Mouse (Mus musculus) adrenal gland, postnatal 14 days (tissue): ENCODE results near the gene Stub1. TPM values are rescaled to one million over a fixed set of nuclear protein-coding genes. Genes with fewer than 3 reads are reported as not detected.
A peak's percentile ranks its signal among the peaks of the same experiment; 100 is the strongest.

ENCODE experiments used
- DNase-seq: peaks from one replicate; pipeline ENCODE4 v3.0.0; 2021; ENCODE audit warnings: mixed read lengths
- total RNA-seq: library from RNA; stranded (reverse); gene quantifications from 2 replicates; pipeline ENCODE4 v1.2.3, GENCODE M21; 2021

The Stub1 gene
- total RNA-seq, 1 experiment from 2014 or later, result 149 TPM

DNA sequence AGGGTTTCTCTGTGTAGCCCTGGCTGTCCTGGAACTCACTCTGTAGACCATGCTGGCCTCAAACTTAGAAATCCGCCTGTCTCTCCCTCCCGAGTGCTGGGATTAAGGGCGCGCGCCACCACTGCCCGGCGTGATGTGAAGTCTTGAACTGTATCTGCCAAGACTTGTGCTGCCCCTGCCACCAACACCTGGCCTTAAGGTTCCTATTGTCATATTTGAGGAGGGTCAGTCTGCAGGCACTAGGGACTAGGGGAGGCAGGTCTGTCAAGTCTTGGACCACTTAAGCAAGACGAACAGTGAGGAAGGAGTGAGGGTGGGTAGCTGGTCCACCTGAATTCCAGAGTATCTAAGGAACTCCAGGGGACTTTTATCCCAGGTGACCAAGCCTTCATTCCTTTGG is 36.3 kb upstream of the Stub1 start:
- DNase-seq, result no peak

DNA sequence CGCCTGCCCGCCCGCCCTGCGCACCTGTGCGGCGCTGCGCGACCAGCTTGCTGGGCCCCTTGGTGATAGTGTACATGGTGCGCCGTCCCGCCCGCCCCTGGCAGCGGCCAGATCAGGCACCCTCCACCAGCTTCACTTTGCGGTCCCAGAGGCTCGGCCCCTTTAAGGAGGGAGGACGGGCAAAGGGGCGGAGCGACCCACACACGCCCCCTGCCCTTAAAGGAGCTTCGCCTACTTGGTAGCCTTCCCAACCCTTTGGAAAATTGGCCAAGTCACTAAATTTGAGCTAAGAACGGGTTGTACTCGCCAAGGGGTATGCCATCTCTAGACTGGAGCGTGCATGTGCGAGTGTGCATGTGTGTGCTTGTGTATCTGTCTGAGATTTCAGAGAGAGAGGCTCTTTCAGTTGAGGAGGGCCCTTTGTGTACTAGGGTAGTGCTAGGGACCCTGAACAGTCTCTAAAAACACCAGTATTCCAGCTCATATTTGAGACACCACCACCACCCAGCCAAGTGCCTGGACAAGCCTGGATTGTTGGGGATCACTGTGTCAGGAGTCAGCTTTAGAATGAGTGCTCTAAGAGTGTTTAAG is 35.5 kb upstream of the Stub1 start, which contains the start of gene Mcrip2:
TSS of gene Mcrip2 (minus strand) at position 164 of the 591 bp plus-strand sequence.
- peak; percentile 93 for DNase-seq

DNA sequence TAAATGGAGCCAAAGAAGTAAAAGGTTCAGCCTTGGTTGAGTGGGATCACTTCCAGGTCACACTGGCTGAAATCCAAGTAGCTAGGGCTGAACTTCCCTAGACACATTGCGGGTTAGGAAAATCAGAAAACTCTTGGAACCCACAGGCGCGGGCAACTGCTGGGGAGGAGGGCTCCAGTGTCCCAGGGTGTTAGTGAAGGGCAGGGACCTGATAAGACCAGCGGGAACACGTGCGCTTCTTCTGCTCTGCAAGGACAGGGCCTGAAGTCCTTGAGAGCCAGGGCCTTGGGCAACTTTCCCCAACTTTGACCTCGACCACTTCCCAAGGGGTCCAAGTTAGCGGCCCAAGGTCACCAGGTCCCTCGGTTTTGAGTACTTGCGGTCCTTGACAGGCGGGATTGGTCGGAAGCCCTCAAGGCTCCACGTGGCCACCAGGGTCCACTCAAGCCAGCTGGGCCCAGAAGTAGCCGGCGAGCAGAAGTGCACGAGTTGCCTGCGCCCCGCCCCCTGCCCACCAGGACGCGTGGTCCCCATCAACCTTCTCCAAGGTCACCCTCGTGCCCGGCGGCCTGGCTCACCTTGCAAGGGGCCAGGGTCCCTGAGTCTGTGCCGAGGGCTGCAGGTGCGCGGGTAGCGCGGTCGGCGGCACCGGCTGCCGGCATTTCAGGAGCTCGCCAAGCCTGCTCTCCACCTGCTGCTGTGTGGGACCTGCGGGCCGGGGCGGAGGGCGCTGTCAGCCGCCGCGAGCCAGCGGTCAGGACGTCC is 34.8 kb upstream of the Stub1 start:
- DNase-seq, result peak; percentile 90

DNA sequence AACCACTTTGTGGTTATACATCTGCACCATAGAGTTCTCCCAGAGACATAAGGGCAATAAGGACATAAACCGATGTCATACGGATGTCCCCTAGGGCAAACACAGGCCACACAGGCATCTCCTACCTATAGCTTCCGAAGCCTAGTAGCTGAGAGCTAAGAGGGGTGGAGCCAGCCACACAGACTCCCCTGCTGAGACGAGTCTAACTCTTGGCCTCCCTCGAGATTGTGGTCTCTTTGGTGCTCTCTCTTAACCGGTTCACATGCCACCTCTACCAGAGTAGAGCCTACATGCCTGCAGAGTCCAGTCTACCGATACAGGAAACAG is 34.3 kb upstream of the Stub1 start:
- no peak for DNase-seq

DNA sequence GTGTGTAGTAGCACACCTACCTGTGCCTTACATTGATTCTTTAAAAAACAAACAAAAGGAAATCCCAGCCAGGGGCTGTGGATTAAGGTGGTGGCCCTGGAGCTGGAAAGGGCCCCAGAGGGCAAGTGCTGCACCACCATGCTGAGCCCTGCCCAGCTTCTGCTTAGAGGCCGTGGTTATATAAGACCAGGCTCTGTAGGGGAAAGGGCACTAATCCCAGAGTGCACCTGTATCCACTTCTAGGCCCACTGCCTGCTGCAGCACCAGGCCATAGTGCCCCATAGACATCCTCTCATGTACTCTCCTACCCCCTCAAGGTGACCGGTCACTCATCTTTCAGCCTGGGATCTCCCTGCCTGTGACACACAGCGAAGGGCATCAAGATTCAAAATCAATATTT is 33.0 kb upstream of the Stub1 start:
- peak; percentile 44 for DNase-seq

DNA sequence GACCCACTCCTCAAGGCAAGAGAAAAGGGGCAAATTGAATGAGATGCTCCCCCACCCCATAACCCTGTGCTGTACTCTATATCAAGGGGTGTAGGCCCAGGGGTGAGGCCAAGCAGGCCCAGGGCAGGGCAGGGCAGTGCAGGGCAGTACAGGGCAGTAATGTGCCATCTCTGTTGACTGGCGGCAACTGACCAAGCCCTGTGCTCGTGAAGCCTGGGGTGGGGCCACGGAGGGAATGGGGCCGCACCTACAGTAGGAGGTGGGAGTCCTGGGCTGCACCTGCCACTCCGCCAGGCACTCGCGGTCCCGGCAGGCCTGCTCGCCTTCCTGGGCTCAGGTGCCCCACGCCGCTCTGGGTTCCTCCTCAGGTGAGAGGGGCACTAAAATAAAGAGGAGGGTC is 32.1 kb upstream of the Stub1 start:
- no peak for DNase-seq

DNA sequence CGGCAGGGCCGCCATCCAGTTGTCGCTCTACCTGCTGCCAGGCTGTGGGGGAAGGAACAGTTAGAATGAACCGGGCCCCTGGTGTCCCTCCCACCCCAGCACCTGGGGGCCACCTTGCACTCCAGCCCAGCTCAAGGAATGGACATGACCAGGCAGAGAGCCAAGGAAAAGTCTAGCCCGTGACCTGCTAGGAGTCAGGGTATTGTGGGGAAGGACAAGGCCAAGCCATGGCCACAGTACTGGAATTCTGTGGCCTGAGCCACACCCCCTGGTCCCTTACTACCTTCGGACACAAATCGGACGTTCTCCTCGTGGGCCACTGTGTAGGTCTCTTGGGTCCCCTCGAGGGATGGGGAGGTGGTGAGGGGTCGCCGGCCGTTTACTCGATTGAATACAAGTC is 31.1 kb upstream of the Stub1 start:
- peak; percentile 52 for DNase-seq

DNA sequence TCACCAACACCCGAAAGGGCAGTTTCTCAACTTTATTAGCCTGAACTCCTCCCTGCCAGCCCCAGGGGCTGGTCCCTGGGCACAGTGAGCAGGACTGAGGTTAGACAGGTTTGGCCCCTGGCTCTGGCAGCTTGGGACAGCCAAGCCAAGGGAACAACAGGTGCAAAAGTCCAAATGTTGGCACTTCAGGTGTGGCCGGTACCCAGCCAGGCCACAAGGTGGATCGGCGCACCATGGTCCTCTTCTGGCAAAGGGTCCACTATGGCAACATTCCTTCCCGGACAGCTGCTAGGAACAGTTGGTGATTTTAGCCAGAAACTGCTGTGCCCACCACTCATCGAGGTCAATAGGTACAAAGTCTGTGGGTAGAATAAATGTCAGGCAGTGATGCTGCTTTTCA is 30.5 kb upstream of the Stub1 start:
- DNase-seq, result no peak

DNA sequence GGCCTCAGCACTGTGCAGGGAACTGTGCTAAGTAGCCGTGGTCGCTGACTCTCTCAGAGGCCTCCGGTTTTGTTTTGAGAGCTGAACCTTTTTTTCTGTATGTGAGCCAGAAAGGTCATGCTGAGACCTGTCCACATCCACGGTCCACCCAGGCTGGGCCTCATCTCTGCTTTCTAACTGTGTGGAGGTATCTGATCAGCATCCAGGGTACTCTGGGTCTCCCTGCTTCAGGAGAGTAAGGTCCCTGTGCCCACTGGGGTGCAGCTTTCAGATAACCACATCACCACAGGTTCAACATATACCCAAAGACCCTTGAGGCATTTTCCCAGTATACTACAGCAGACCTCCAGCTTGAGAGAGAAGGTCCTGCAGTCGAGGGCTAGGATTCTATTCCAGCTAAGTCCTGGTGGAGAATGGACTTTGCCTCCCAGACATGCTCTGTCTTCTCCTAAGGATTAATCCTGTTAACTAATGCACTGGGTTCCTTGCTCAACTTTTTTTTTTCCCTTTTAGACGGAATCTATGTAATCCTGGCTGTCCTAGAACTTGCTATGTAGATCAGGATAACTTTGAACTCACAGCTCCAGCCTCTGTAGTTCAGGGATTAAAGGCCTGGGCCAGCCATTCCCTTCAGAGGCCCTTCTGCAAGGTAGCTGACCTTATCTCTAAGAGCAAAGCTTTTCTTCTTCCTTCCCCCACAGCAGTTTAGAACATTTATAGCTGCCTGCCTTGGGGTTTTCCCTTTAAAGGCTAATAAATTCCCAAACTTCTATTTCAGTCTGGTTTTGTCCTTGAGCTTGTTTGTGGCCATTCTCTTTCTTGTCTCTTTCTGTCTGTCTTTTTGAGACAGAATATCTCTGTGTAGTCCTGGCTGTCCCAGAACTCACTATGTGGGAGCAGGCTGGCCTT is 28.8 kb upstream of the Stub1 start:
- DNase-seq, result no peak

DNA sequence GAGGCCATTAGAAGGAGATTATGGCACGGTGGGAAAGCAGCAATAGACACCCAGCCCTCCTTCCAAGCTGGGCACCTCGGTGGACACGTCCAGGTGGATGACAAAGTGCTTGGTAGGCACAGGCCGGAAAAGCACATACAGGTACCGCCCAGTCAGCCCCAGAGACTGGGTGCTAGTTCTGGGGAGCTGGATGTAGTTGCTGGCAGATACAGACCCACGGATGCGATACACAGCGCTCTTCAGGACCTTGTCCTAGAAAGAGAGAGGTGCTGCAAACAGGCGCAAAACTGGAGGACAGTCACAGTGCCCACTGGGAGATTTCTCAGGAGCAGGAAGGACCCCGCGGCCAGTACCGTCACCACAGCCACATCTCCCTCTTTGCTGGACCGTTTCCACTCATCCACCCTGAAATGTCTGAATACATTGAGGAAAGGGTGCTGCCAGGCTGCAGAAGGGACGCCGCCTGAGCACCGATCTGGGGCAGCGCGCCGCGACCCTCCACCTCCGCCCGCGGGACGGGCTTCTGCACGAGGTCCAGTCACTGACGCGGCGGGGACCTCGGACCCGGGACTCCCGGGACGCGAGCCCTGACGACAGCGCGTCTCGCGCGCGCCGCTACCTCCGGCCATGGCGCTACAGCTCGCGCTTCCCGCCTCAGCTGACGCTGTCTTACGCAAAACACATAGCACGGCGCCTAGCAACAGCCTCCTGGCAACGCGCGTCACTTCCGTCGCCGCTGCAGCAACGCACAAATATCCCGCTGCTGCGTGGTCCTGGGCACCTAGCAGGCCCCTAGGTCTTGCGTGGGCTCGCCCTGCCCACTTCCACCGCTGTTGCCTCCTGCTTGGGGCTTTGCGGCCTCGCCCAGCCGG is 27.9 kb upstream of the Stub1 start, which contains the start of gene Wdr90:
TSS of gene Wdr90 (minus strand) at position 670 of the 872 bp plus-strand sequence.
- peak; percentile 95 for DNase-seq

DNA sequence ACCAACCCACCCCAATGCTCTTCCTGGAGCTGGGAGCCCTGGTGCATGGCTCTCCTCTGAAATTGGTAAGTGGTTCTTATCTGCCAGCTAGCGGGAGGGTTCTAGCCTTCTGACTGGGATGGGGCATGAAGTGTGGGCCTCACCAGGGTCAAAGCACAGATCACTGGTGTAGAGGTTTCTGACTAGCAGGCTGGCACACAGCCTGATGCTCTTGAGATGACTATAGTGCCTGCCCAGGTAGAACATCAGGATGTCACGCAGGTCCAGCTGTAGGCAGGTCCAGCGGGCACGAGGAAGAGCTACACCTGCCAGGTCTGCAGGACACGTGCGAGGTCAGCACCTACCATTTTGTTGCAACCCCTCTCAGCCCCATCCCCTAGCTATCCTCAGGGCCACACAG is 27.0 kb upstream of the Stub1 start:
- no peak for DNase-seq

DNA sequence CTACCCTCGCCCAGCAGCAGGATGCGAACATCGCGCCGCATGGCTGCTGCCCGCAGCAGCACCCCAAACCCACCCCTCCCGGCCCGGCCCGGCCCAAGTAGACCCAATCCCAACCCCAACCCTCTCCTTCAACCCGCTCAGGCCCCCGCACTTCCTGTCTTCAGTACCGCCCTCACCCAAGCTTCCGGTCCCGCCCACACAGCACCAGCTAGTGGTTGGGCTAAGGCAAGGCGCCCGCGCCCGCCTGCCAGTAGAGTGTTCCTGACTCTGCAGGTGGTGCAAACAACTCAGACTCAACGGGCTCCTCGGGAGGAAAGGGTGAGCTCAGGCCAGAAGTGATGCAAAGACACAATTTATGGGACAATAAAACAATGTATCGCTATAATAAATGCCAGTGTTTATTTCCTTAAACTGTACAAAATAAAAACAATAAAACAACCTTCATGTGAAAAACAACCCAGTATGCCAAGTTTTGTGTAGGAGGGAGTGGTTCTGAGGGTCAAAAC is 11.2 kb upstream of the Stub1 start, which contains the start of gene Rhot2:
TSS of gene Rhot2 (minus strand) at position 456 of the 506 bp plus-strand sequence.
- DNase-seq, result peak; percentile 98

DNA sequence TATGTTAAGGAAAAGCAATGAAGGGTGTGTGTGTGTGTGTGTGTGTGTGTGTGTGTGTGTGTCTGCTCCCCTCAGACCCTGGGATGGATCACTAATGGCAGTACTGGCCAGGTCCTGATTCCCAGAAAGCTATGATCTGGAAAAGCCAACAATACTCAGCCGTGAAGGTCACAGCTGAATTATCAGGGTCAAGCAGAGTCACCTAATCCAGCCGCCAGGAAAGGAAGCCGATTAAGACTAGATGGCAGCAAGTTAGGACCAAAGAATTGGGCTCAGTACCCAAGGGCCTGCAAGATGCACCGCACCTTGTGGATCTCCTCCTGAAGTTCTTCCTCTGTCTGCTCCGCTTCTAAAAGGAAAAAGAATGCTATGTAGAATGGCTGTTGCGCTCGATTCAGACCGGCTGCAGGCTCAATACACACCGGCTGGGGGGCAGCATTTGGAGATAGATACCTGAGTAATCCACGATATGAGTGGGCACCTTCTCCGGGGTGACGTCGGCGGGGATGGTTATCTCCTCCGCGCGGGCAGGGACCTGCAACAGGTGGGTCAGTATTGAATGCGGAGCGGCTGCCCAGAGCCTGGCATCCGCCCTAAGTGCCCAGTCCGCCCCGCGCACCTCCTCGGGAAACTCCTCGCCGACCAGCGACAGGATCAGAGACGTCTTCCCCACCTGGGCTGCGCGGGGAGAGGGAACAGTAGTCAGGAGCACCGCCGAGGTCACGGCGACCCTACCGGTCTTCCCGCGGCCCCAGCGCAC is 10.6 kb upstream of the Stub1 start:
- peak; percentile 49 for DNase-seq

DNA sequence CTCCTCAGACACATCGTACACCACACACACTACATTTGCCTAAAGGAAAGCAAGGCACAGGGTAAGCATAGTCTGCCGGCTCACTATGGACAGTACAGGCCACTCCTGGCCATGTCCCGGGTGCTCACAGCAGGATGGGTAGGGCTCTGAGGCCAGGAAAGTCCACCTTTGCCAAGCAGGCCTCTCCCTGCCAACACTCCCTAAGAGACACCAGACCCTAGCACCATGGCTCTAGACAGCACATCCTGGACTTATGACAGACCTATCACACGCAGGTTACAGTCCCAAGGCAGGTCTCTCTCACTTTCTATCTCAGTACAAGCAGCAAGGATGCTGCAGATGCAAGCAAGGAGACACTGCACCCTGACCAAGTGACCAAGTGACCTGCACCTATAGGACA is 9.9 kb upstream of the Stub1 start:
- DNase-seq, result no peak

DNA sequence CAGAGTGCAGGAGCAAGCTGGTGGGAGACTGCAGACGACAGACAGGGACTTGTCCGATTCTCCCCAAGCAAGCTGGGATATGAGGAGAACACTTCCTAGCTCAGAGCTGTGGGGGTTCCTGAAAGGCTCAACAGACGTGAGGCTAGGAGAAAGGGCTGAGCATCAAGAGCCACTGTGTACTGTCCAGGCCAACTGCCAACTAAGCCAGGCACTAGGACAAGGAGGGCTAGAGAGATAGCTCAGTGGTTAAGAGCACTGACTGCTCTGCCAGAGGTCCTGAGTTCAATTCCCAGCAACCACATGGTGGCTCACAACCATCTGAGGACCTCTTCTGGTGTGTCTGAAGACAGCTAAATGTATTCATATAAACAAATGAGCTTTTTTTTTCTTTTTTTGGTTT is 9.3 kb upstream of the Stub1 start:
- no peak for DNase-seq

DNA sequence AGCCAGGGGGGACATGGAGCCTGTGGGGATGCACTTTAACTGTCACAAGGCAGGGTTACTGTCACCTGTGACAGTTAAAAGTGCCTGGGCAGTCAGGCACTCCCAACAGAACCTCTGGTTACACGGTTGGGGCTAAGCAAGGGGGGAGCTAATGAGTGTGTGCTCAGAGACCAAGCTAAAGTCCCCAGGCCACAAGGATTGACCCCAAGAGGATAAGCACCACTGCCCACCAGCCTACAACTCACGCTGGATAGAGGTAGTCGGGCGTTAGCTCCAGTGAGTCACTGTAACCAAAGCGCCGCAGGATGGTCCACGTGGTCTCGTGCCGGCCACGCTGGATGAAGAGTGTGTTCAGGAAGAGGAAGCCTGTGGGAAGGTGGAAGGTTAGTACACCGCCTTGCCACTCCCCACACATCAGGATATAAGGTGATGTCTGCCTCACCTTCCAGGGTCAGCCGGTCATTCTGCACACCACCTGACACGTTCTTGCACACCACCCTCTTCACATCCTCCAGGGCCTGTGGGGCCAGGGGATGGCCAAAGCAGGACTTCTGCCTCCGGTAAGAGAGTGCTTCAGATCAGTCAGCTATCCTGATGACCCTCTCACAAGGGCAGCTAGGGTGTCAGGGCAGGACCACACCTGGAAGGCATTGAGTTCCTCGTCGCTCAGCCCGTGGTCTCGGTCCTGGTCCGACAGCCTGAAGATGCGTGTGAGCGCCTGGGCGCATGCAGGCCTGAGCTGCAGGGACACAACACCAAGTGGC is 8.1 kb upstream of the Stub1 start, which contains the start of gene Gm20683:
TSS of gene Gm20683 (minus strand) at position 647 of the 764 bp plus-strand sequence.
- no peak for DNase-seq

DNA sequence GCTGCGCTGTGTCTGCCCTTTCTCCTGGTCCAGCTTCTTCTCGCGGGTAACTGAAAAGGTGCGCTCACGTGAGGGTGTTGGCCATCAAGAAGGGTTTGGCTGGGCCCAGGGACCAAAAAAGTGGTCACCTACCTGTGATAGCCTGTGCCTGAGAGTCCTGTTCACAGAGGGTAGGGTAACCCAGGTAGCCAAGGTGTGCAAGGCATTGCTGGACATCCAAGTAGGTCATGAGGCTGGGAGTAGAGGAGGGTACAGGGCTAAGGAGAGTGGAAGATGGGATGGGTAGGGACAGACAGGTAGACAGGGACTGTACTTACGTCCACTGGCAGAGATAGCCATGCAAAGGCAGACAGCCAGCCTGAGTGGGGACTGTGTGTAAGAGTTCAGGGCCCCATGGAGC is 7.3 kb upstream of the Stub1 start:
- DNase-seq, result no peak

DNA sequence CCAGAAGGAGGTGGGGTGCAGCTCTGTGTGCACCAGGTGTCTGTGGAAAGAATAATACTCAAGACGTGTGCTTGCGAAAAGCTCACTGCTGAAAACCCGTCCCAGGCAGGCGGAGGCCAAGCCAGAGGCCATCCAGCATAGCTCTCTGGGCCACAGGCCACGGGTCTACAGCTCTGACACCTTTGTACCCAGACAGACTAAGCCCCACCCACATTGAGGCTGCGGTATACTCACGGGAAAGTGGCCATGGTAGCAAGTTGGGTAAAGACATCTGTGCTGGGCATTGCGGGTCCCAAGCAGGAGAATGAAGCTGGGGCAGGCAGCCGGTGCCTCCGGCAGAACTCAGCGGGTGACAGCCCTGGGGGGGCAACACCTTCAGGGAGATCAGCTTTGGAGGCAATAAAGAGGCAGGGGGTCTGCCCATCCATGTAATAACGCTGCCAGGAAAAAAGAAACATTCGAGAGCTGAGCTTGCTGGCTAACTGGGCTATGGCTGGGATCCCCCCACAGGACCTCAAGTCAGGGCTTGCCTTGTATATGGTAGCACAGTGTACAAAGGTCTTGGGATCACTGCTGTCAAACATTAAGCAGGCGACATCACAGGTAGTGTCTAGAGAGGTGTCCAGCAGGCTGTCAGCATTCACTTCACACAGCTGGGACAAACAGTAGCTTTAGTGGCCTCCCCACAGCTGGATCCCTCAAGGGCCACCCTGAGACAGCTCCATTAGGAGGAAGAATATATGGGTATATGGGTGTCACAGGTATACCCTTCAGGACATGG is 6.4 kb upstream of the Stub1 start:
- DNase-seq, result no peak

DNA sequence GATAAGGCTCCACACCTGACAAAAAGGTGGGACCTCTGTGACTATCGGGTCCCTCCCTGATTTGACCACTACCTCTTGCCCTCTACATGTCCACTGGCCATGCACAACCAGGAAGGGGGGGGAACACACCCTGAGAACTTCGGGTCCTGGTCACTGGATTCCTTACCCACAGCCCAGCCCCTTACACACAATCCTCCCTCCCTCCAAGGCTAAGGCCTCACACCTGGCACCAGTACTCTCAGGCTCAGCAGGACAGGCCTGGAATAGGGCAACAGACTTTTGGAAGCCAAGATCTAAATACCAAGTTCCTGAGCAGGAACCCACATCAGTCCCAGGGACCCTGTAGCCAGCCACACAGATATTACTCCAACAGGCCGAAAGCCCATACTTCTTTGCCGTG is 5.7 kb upstream of the Stub1 start:
- no peak for DNase-seq
